In the genomic region with DNA sequence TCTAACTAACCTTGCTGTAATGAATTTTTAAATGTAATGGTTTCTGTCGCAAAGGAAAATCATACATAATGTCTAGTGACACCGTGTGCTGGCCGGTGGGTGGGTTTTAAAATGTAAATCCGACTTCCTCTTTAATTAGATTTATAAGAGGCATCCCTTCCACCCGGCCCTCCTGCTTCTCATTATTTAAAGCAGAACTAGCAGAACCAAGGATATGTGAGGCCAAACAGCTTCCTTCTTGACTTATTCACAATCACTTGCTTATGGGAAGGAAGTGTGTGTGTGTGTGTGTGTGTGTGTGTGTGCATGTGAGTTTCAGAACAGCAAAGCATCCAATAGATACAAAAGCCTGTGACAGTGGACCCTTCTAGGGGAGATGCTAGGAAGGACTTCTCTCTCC, we compare ENCODE assay signal across 12 mouse cellular contexts.
DNase-seq lines count a peak whose midpoint lies in the region; ATAC-seq and TF ChIP-seq lines count a peak whose summit lies in the region.
"Had no signal": no experiment of that assay in that cellular context is flagged by ENCODE, and none has a peak within 500 bp of the region (broad histone marks: within the 10 kb centered on the region; RNA-seq: fewer than 3 reads in every experiment).

No protein-coding gene starts in this region.

- ATAC-seq in liver, embryonic 15.5 days (ENCODE audit: insufficient read depth), result no peak
- ATAC-seq in liver, embryonic 11.5 days (replicated peaks; ENCODE audit: low FRiP score), result no peak
- ATAC-seq in hindbrain, embryonic 12.5 days (ENCODE audit: low FRiP score), result no peak
- ATAC-seq in midbrain, postnatal 0 days (ENCODE audit: low FRiP score), result no peak

- intact Hi-C loops in heart, postnatal 25 days (cut with DNase I), result no loop called here

- peaks cover 50% of the 10 kb centered on the region for H3K27me3 ChIP-seq in heart, embryonic 10.5 days (ENCODE audit: insufficient read depth, poor library complexity, severe bottlenecking)
- peaks cover 21% of the 10 kb centered on the region for H3K27me3 ChIP-seq in liver, embryonic 15.5 days
- peaks cover 19% of the 10 kb centered on the region for H3K27me3 ChIP-seq in liver, embryonic 11.5 days (replicated peaks; ENCODE audit: control insufficient read depth, insufficient read depth, low read length)
- peaks cover 3% of the 10 kb centered on the region; the same call in 1 of the 2 replicates for H3K27me3 ChIP-seq in hindbrain, embryonic 12.5 days
- H3K27me3 ChIP-seq in midbrain, postnatal 0 days (ENCODE audit: insufficient read depth, low read length), result no peaks in the 10 kb centered on the region

- H3K27ac ChIP-seq in heart, embryonic 10.5 days, result peak overlapping the region; percentile 60; the same call in 1 of the 2 replicates
- H3K27ac ChIP-seq in liver, embryonic 15.5 days (replicated peaks), result no peak overlapping the region
- H3K27ac ChIP-seq in liver, embryonic 11.5 days (ENCODE audit: low read depth, low read length), result no peak overlapping the region
- peak overlapping the region; percentile 84 for H3K27ac ChIP-seq in hindbrain, embryonic 12.5 days
- H3K27ac ChIP-seq in midbrain, postnatal 0 days (ENCODE audit: low read depth, low read length), result 0 out of 2 replicates have a peak overlapping the region, but pooled peaks have one; percentile 26

- peaks cover 3% of the 10 kb centered on the region; the same call in 1 of the 2 replicates for H3K9me3 ChIP-seq in heart, embryonic 10.5 days
- H3K9me3 ChIP-seq in liver, embryonic 15.5 days (replicated peaks), result no peaks in the 10 kb centered on the region
- no peaks in the 10 kb centered on the region for H3K9me3 ChIP-seq in liver, embryonic 11.5 days (ENCODE audit: control insufficient read depth, low read length)
- no peaks in the 10 kb centered on the region for H3K9me3 ChIP-seq in hindbrain, embryonic 12.5 days (replicated peaks)
- H3K9me3 ChIP-seq in midbrain, postnatal 0 days (ENCODE audit: low read length), result no peaks in the 10 kb centered on the region

- no peak for DNase-seq in heart, embryonic 10.5 days (ENCODE audit: low spot score)
- DNase-seq in heart, postnatal 25 days (ENCODE audit: low spot score), result no peak
- DNase-seq in liver, embryonic 11.5 days (ENCODE audit: low spot score), result no peak
- DNase-seq in midbrain, postnatal 0 days (ENCODE audit: low spot score), result no peak
- no peak for DNase-seq in urinary bladder, postnatal 14 days (ENCODE audit: low spot score)
- no peak for DNase-seq in MN1 (ENCODE audit: low spot score)
- DNase-seq: cerebellum, adult 9-10 months; right cerebral cortex, postnatal 25 days had no signal

- peak overlapping the region; percentile 35; the same call in 1 of the 2 replicates for H3K4me3 ChIP-seq in heart, embryonic 10.5 days
- H3K4me3 ChIP-seq in liver, embryonic 15.5 days (replicated peaks), result no peak overlapping the region
- H3K4me3 ChIP-seq in liver, embryonic 11.5 days (ENCODE audit: low read depth, low read length), result no peak overlapping the region
- no peak overlapping the region for H3K4me3 ChIP-seq in hindbrain, embryonic 12.5 days
- H3K4me3 ChIP-seq in midbrain, postnatal 0 days (ENCODE audit: low read depth, low read length), result no peak overlapping the region
- H3K4me3 ChIP-seq: erythroblast, embryonic 14.5 days; myocyte had no signal

- H3K4me2 ChIP-seq in liver, embryonic 15.5 days, result 0 out of 2 replicates have a peak overlapping the region, but pooled peaks have one; percentile 44
- no peak overlapping the region for H3K4me2 ChIP-seq in liver, embryonic 11.5 days
- H3K4me2 ChIP-seq in hindbrain, embryonic 12.5 days (replicated peaks), result peak overlapping the region; percentile 40
- peak overlapping the region; percentile 51 for H3K4me2 ChIP-seq in midbrain, postnatal 0 days (ENCODE audit: low read depth, low read length, poor library complexity, severe bottlenecking)

- peaks cover 55% of the 10 kb centered on the region for H3K4me1 ChIP-seq in heart, embryonic 10.5 days
- no peaks in the 10 kb centered on the region for H3K4me1 ChIP-seq in liver, embryonic 15.5 days (replicated peaks)
- no peaks in the 10 kb centered on the region for H3K4me1 ChIP-seq in liver, embryonic 11.5 days (replicated peaks; ENCODE audit: control insufficient read depth, insufficient read depth, low read length)
- H3K4me1 ChIP-seq in hindbrain, embryonic 12.5 days, result peaks cover 63% of the 10 kb centered on the region
- H3K4me1 ChIP-seq in midbrain, postnatal 0 days (ENCODE audit: insufficient read depth, low read length), result peaks cover 15% of the 10 kb centered on the region; the same call in 1 of the 2 replicates

- WGBS in heart, embryonic 10.5 days, result 67% methylated on average over 5 of the region's 5 CpGs
- 21% methylated on average over 5 of the region's 5 CpGs for WGBS in liver, embryonic 15.5 days (ENCODE audit: insufficient replicate concordance)
- 47% methylated on average over 5 of the region's 5 CpGs for WGBS in liver, embryonic 11.5 days
- WGBS in hindbrain, embryonic 12.5 days, result 40% methylated on average over 5 of the region's 5 CpGs
- 21% methylated on average over 5 of the region's 5 CpGs for WGBS in midbrain, postnatal 0 days

- no peak overlapping the region for H3K9ac ChIP-seq in liver, embryonic 15.5 days
- H3K9ac ChIP-seq in liver, embryonic 11.5 days (ENCODE audit: low read depth, low read length), result no peak overlapping the region
- peak overlapping the region; percentile 2 for H3K9ac ChIP-seq in hindbrain, embryonic 12.5 days
- no peak overlapping the region for H3K9ac ChIP-seq in midbrain, postnatal 0 days (replicated peaks; ENCODE audit: low read length, poor library complexity, severe bottlenecking)

- H3K36me3 ChIP-seq in heart, embryonic 10.5 days, result no peaks in the 10 kb centered on the region
- no peaks in the 10 kb centered on the region for H3K36me3 ChIP-seq in liver, embryonic 15.5 days (replicated peaks)
- H3K36me3 ChIP-seq in liver, embryonic 11.5 days (ENCODE audit: control insufficient read depth, insufficient read depth, low read length), result no peaks in the 10 kb centered on the region
- no peaks in the 10 kb centered on the region for H3K36me3 ChIP-seq in hindbrain, embryonic 12.5 days
- no peaks in the 10 kb centered on the region for H3K36me3 ChIP-seq in midbrain, postnatal 0 days (ENCODE audit: insufficient read depth, low read length)

- TF ChIP-seq CTCF in midbrain, postnatal 0 days (IDR thresholded peaks at IDR 0.05), result no peak

Comparison
In these comparisons a context has a peak if more than half of its experiments do, and no peak if none do; other contexts are left out.
1. H3K27ac ChIP-seq: peak in heart, embryonic 10.5 days (single experiment), hindbrain, embryonic 12.5 days (single experiment) and midbrain, postnatal 0 days (single experiment); none in liver, embryonic 15.5 days (single experiment) and liver, embryonic 11.5 days (single experiment).